In genomic region chr6:8353461-8353860, GRCm38 (mm10) we compare ENCODE assay signal across 16 mouse cellular contexts.
DNase-seq lines count a peak whose midpoint lies in the region; ATAC-seq and TF ChIP-seq lines count a peak whose summit lies in the region.
"Had no signal": no experiment of that assay in that cellular context is flagged by ENCODE, and none has a peak within 500 bp of the region (broad histone marks: within the 10 kb centered on the region; RNA-seq: fewer than 3 reads in every experiment).

No protein-coding gene starts in this region.

- H3K4me2 ChIP-seq in forebrain, embryonic 15.5 days (replicated peaks) = no peak overlapping the region
- no peak overlapping the region for H3K4me2 ChIP-seq in midbrain, embryonic 13.5 days (replicated peaks)
- H3K4me2 ChIP-seq: heart, embryonic 12.5 days; lung, embryonic 14.5 days; stomach, embryonic 15.5 days had no signal

- no peak for TF ChIP-seq CTCF in thymus, adult 2 months (IDR thresholded peaks at IDR 0.05; ENCODE audit: borderline replicate concordance, control insufficient read depth, extremely low read depth, insufficient read depth, low read length, poor library complexity)

- H3K27ac ChIP-seq in thymus, adult 2 months (ENCODE audit: control insufficient read depth, insufficient read depth, low read length) = peak overlapping the region; percentile 69; the same call in 1 of the 2 replicates
- H3K27ac ChIP-seq in forebrain, embryonic 15.5 days (replicated peaks) = peak overlapping the region; percentile 56; the same call in 1 of the 2 replicates
- peak overlapping the region; percentile 65 for H3K27ac ChIP-seq in midbrain, embryonic 13.5 days
- H3K27ac ChIP-seq: stomach, embryonic 15.5 days had no signal

- no peak for TF ChIP-seq POLR2A in thymus, adult 2 months (IDR thresholded peaks at IDR 0.05; ENCODE audit: control insufficient read depth, extremely low read depth, insufficient read depth, low read length, poor library complexity)

- no peaks in the 10 kb centered on the region for H3K36me3 ChIP-seq in thymus, adult 2 months (ENCODE audit: control insufficient read depth, insufficient read depth, low read length)
- no peaks in the 10 kb centered on the region for H3K36me3 ChIP-seq in forebrain, embryonic 15.5 days
- no peaks in the 10 kb centered on the region for H3K36me3 ChIP-seq in midbrain, embryonic 13.5 days
- H3K36me3 ChIP-seq: heart, embryonic 12.5 days; stomach, embryonic 15.5 days had no signal

- H3K27me3 ChIP-seq in thymus, adult 2 months (ENCODE audit: control insufficient read depth, insufficient read depth, low read length) = no peaks in the 10 kb centered on the region
- no peaks in the 10 kb centered on the region for H3K27me3 ChIP-seq in forebrain, embryonic 15.5 days
- H3K27me3 ChIP-seq in midbrain, embryonic 13.5 days = no peaks in the 10 kb centered on the region
- H3K27me3 ChIP-seq: heart, embryonic 12.5 days; stomach, embryonic 15.5 days had no signal

- ATAC-seq in forebrain, embryonic 15.5 days (replicated peaks) = peak; percentile 65
- ATAC-seq in midbrain, embryonic 13.5 days = peak; percentile 48; the same call in 1 of the 2 replicates

- no peak overlapping the region for H3K4me3 ChIP-seq in thymus, adult 2 months (ENCODE audit: control insufficient read depth, insufficient read depth, low read length)
- no peak overlapping the region for H3K4me3 ChIP-seq in forebrain, embryonic 15.5 days
- no peak overlapping the region for H3K4me3 ChIP-seq in midbrain, embryonic 13.5 days (replicated peaks)
- H3K4me3 ChIP-seq: heart, embryonic 12.5 days; stomach, embryonic 15.5 days had no signal

- H3K9me3 ChIP-seq in forebrain, embryonic 15.5 days = no peaks in the 10 kb centered on the region
- H3K9me3 ChIP-seq in midbrain, embryonic 13.5 days = no peaks in the 10 kb centered on the region
- H3K9me3 ChIP-seq: heart, embryonic 12.5 days; stomach, embryonic 15.5 days had no signal

- no peak overlapping the region for H3K9ac ChIP-seq in forebrain, embryonic 15.5 days (replicated peaks)
- H3K9ac ChIP-seq in midbrain, embryonic 13.5 days (replicated peaks) = no peak overlapping the region
- H3K9ac ChIP-seq: heart, embryonic 12.5 days; lung, embryonic 14.5 days; stomach, embryonic 15.5 days had no signal

- peaks cover 27% of the 10 kb centered on the region for H3K4me1 ChIP-seq in thymus, adult 2 months (replicated peaks; ENCODE audit: control insufficient read depth, insufficient read depth, low read length)
- peaks cover 23% of the 10 kb centered on the region for H3K4me1 ChIP-seq in forebrain, embryonic 15.5 days
- peaks cover 40% of the 10 kb centered on the region for H3K4me1 ChIP-seq in midbrain, embryonic 13.5 days (replicated peaks)
- H3K4me1 ChIP-seq: heart, embryonic 12.5 days; stomach, embryonic 15.5 days had no signal

- DNase-seq in thymus, adult 2 months = no peak
- DNase-seq in thymus, postnatal 36 days = no peak
- DNase-seq in heart, postnatal 25 days (ENCODE audit: low spot score) = no peak
- DNase-seq in cerebellum, postnatal 36 days = no peak
- no peak for DNase-seq in yolk sac, embryonic 10.5 days (ENCODE audit: low spot score)
- DNase-seq: adrenal gland, postnatal 36 days; cerebellum, adult 11-12 months; embryo, embryonic 11 days; gastrocnemius, postnatal 25 days; liver; lung, embryonic 14.5 days; right cerebral cortex, postnatal 25 days had no signal

- WGBS in thymus, adult 2 months = 93% methylated on average over 4 of the region's 4 CpGs
- WGBS in forebrain, embryonic 15.5 days = 45% methylated on average over 4 of the region's 4 CpGs
- 27% methylated on average over 4 of the region's 4 CpGs for WGBS in midbrain, embryonic 13.5 days

- intact Hi-C loops in heart, postnatal 25 days (cut with DNase I) = no loop called here
